Mouse (Mus musculus): Measurements from ENCODE around the gene Tmem81.

- no peak for TF ChIP-seq CTCF (IDR thresholded peaks at IDR 0.05; ENCODE audit: low read depth, low read length)
- TF ChIP-seq GATA1 (IDR thresholded peaks at IDR 0.05; ENCODE audit: borderline replicate concordance, low read length): no peak
- TF ChIP-seq GATA2 (IDR thresholded peaks at IDR 0.05; ENCODE audit: borderline replicate concordance, low read depth, low read length): no peak
- TF ChIP-seq TAL1 (conservative IDR thresholded peaks at IDR 0.05; ENCODE audit: low read depth, low read length): no peak
These were observed 22.8 kb downstream of the Tmem81 start for GRCm38 (mm10) chr1:132528647-132529334.
